Mouse (Mus musculus): ENCODE measurements around the gene Slc22a4. TPM values are rescaled to one million over a fixed set of nuclear protein-coding genes. Genes with fewer than 3 reads are reported as not detected.
"Not testable (repeated sequence)": the region's sequence is repeated elsewhere in the genome, so short reads cannot be mapped to it uniquely, and the experiment has no call there.

Gene Slc22a4
- total RNA-seq, 1 experiment from 2014 or later = 1.3 TPM

GRCm38 (mm10) chr11:54060316-54060715, 32.4 kb upstream of the Slc22a4 start:
- ATAC-seq (replicated peaks in 1 of 2; ENCODE audit: insufficient read depth in 1 of 2, low FRiP score in 2 of 2, low TSS enrichment in 1 of 2, low read depth in 1 of 2, poor library complexity in 2 of 2, severe bottlenecking in 2 of 2) = no peak

DNA sequence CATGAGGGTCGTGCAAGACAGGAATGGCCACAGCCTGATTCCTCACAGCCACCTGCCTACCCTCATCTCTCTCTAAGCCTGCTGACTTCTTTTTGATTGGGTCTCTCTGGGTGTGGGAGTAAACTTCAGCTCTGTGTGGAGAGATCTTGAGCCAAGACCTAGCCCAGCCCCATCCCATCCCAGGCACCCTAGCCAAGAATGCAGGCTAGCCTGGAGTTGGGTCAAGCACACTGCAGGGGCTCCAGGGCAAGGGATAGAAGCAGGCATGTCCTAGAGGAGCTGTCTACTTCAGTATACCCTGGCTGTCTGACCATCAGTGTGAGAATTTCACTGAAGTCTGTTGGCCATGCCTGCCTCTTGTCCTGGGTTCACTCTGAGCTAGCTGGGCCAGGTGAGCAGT, 31.6 kb upstream of the Slc22a4 start:
- no peak for ATAC-seq (replicated peaks in 1 of 2; ENCODE audit: insufficient read depth in 1 of 2, low FRiP score in 2 of 2, low TSS enrichment in 1 of 2, low read depth in 1 of 2, poor library complexity in 2 of 2, severe bottlenecking in 2 of 2)

GRCm38 (mm10) chr11:54058643-54059042, 30.8 kb upstream of the Slc22a4 start:
- ATAC-seq (replicated peaks in 1 of 2; ENCODE audit: insufficient read depth in 1 of 2, low FRiP score in 2 of 2, low TSS enrichment in 1 of 2, low read depth in 1 of 2, poor library complexity in 2 of 2, severe bottlenecking in 2 of 2) = no peak

DNA sequence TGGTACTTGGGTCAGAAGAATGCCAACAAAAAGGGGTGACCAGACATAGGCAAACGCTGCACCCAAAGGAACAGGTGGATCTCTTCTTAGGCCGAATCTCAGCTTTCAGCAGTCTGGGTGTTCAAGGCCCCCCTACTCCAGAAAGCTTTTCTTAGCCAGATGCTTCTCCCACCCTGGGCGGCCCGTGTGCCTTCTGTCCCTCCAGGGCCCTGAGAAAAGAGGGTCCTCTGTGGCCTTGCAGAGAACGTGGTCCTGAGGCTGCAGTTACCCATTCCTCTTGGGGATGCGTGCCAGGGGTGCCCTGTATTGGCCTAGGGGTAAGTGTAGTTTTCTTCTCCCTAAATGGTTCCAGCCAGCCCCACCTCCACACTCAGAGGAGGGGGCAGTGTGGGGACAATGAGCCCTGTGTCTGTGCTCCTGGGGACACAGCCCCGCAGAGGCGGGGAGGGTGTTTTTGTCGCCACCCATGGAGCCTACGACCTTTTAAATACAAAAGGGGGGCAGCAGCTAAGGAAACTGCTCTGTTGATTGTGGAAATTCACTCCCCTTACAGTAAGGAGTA, 30.2 kb upstream of the Slc22a4 start:
- ATAC-seq (replicated peaks in 1 of 2; ENCODE audit: insufficient read depth in 1 of 2, low FRiP score in 2 of 2, low TSS enrichment in 1 of 2, low read depth in 1 of 2, poor library complexity in 2 of 2, severe bottlenecking in 2 of 2) = no peak

GRCm38 (mm10) chr11:54057428-54057827, 29.5 kb upstream of the Slc22a4 start:
- ATAC-seq (replicated peaks in 1 of 2; ENCODE audit: insufficient read depth in 1 of 2, low FRiP score in 2 of 2, low TSS enrichment in 1 of 2, low read depth in 1 of 2, poor library complexity in 2 of 2, severe bottlenecking in 2 of 2) = no peak

- no peak for ATAC-seq (replicated peaks in 1 of 2; ENCODE audit: insufficient read depth in 1 of 2, low FRiP score in 2 of 2, low TSS enrichment in 1 of 2, low read depth in 1 of 2, poor library complexity in 2 of 2, severe bottlenecking in 2 of 2)
Observed at GRCm38 (mm10) chr11:54056132-54056531, 28.2 kb upstream of the Slc22a4 start.

DNA sequence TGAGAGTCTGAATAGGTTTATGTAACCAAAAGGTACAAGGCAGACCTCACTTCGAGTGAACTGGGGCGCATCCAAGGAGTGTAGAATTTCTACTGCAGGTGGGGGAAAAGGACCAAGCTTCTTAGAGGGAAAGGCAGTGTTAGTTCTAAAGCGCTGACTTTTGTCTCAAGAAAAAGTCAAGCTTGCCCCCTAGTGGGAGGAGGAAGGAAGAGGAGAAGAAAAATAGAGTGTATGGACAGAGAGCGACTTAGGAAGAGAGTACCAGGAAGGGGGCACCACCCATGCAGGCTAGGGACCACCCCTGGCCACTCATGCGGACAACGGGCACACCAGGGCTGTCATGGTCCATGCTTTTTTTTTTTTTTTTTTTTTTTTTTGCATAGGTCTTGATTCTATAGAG, 26.4 kb upstream of the Slc22a4 start:
- peak; percentile 30 to 67; a peak in 2 of 4 replicates for ATAC-seq (replicated peaks in 1 of 2; ENCODE audit: insufficient read depth in 1 of 2, low FRiP score in 2 of 2, low TSS enrichment in 1 of 2, low read depth in 1 of 2, poor library complexity in 2 of 2, severe bottlenecking in 2 of 2)

GRCm38 (mm10) chr11:54053090-54053489, 25.2 kb upstream of the Slc22a4 start:
- ATAC-seq (replicated peaks in 1 of 2; ENCODE audit: insufficient read depth in 1 of 2, low FRiP score in 2 of 2, low TSS enrichment in 1 of 2, low read depth in 1 of 2, poor library complexity in 2 of 2, severe bottlenecking in 2 of 2) = no peak

GRCm38 (mm10) chr11:54052128-54052527, 24.2 kb upstream of the Slc22a4 start:
- no peak for ATAC-seq (replicated peaks in 1 of 2; ENCODE audit: insufficient read depth in 1 of 2, low FRiP score in 2 of 2, low TSS enrichment in 1 of 2, low read depth in 1 of 2, poor library complexity in 2 of 2, severe bottlenecking in 2 of 2)

- no peak for ATAC-seq (replicated peaks in 1 of 2; ENCODE audit: insufficient read depth in 1 of 2, low FRiP score in 2 of 2, low TSS enrichment in 1 of 2, low read depth in 1 of 2, poor library complexity in 2 of 2, severe bottlenecking in 2 of 2)
Observed at GRCm38 (mm10) chr11:54051161-54051560, 23.3 kb upstream of the Slc22a4 start.

GRCm38 (mm10) chr11:54050205-54050604, 22.3 kb upstream of the Slc22a4 start:
- ATAC-seq (replicated peaks in 1 of 2; ENCODE audit: insufficient read depth in 1 of 2, low FRiP score in 2 of 2, low TSS enrichment in 1 of 2, low read depth in 1 of 2, poor library complexity in 2 of 2, severe bottlenecking in 2 of 2) = no peak

DNA sequence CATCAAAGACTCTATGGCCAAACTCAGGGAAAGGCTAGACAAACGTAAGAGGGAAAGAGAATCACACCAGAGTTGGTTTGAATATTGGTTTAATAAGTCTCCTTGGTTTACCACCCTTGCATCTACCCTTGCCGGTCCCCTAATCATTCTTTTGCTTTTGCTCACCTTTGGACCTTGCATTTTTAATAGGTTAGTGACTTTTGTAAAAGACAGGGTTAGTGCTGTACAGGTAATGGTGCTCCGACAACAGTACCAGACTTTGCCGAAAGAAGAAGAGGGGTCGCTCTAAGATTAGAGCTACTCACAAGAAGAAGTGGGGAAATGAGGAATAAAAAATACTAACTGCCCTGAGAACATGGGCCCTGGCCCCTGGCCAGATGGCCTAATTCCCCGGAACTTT, 12.8 kb upstream of the Slc22a4 start:
- no peak for ATAC-seq (replicated peaks in 1 of 2; ENCODE audit: insufficient read depth in 1 of 2, low FRiP score in 2 of 2, low TSS enrichment in 1 of 2, low read depth in 1 of 2, poor library complexity in 2 of 2, severe bottlenecking in 2 of 2)

DNA sequence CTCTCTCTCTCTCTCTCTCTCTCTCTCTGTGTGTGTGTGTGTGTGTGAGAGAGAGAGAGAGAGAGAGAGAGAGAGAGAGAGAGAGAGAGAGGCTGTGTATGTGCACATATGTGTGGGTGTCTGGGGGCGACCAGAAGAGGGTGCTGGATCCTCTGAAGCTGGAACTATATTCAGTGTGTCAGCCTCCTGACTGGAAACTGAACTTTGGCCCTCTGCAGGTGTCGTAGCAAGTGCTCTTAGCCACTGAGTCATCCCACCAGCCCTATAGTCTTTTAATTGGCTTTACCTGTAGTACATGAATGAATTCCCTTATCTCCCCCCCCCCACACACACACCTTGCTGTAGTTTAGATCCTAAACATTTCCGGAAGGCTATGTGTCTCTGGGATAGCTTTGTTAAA, 5.0 kb upstream of the Slc22a4 start:
- ATAC-seq (replicated peaks in 1 of 2; ENCODE audit: insufficient read depth in 1 of 2, low FRiP score in 2 of 2, low TSS enrichment in 1 of 2, low read depth in 1 of 2, poor library complexity in 2 of 2, severe bottlenecking in 2 of 2) = not testable (repeated sequence)

DNA sequence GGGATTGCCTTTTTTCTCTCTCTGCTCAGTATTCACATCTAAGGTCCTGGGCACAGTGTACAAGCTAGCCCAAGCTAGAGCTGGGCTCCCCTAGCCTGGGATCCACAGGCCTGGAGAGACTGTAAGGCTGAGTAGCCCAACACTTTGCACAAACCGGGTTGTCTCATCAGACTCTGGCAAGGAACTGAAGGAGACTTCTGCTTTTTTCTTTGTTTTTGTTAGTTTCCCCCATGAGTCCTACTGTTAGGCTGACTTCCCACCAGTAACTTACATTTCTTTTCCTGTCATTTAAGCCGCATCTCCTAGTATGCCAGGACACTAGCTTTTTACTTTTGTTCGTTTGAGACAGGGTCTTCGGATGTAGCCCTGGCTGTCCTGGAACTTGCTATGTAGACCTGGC, 1.1 kb upstream of the Slc22a4 start:
- ATAC-seq (replicated peaks in 1 of 2; ENCODE audit: insufficient read depth in 1 of 2, low FRiP score in 2 of 2, low TSS enrichment in 1 of 2, low read depth in 1 of 2, poor library complexity in 2 of 2, severe bottlenecking in 2 of 2) = 0 out of 4 replicates have a peak, but pooled peaks of 1 of the 2 experiments have one; percentile 29

DNA sequence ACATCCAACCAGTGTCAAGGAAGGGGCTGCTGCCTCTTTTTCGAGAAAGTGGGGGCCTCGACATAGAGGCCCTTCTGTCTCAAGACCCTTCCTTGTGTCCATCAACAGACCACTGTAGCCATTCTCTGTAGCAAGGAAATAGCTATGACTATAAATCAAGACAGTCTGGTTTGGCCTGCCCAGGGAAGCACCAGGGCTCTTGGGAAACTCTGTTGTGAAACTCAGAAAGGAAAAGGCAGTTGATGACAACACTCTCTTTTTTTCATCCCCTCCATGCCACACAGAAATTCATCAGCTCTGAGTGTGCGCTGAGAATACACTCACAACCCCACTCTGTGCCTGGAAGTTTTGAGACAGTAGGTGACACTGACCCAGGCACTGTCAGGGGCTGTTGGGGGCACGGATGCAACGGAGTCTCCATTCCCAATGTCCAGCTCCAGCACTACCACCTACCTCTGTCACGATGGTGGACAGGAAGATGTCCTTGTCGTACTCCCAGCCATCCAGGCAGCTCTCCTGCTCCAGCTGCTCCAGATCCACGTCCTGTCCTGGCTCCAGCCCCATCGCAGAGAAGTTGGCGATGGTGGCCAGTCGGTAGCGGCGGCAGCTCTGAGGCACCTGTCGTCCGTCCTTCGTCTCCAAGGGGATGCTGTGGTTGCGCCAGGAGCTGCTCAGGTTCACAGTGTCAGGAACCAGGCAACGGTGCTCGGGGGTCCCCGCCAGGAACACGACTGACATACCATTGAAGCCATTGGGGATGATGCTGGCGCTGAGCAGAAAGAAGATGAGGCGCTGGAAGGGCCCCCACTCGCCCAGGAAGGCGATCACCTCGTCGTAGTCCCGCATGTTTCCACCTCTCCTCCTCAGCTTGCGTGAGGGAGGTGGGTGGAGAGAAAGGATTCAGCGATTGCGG, 503 bp downstream of the Slc22a4 start:
- no peak for ATAC-seq (replicated peaks in 1 of 2; ENCODE audit: insufficient read depth in 1 of 2, low FRiP score in 2 of 2, low TSS enrichment in 1 of 2, low read depth in 1 of 2, poor library complexity in 2 of 2, severe bottlenecking in 2 of 2)

DNA sequence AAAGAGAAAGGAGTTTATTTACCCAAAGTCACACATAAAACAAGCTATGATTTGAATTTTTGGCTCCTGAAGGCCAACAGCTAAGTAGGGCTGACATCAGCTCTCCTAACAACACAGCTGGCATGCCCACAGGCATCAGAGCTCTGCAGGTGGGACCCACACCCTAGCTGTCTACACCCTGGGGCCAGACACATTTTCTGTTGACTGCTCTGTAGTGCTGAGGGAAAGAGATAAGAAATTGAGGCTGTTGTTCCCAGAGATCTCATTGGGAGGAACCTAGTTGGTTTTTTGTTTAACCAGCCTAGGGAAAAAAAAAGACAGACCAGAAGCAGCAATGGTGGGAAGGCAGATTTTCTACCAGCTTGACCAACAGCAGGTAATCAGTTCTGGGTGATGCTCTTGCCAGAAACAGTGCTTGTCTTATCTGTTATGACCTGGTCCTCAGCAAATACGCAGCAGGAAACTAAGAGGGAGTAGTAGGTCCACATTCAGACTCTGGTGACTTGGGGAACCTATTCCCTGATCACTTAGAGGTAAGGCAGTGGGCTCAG, 1.3 kb downstream of the Slc22a4 start:
- no peak; a peak in 1 of 4 replicates for ATAC-seq (replicated peaks in 1 of 2; ENCODE audit: insufficient read depth in 1 of 2, low FRiP score in 2 of 2, low TSS enrichment in 1 of 2, low read depth in 1 of 2, poor library complexity in 2 of 2, severe bottlenecking in 2 of 2)

DNA sequence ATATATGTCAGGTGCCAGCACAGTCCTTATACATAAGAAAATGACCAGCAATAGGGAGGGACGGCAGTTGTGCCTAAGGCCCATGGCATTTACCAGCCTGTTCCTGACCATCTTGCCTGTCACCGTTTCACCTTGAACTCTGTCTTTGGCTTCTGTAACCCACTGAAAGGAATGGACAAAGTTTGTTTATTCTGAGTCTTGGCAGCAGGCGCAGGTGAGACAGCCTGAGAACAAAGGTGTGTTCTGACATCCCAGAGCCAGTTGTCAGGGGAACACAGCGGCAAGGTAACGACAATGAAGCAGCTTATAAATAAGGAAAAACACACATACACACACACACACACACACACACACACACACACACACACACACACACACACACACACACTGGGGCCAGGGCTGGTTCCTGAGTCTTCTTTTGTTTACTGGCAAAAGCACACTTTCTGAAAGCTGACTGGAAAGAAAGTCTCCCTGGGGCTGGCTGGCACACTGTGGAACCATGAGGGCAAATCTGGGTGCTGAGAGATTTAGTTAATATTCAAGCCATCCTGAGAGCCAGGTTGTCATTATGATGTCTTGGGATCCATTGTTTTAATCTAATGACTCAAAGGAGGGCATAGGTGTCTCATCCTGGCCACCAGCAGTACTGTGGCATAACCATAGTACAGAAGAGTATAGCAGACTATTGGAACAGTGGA, 6.3 kb downstream of the Slc22a4 start:
- ATAC-seq (replicated peaks in 1 of 2; ENCODE audit: insufficient read depth in 1 of 2, low FRiP score in 2 of 2, low TSS enrichment in 1 of 2, low read depth in 1 of 2, poor library complexity in 2 of 2, severe bottlenecking in 2 of 2) = no peak
